Mouse (Mus musculus) layer of hippocampus, postnatal 36 days (tissue): ENCODE results near the gene Dgkz. TPM values are rescaled to one million over a fixed set of nuclear protein-coding genes. Genes with fewer than 3 reads are reported as not detected.

Experiments used
- DNase-seq, 2 experiments: peaks; one replicate each; pipeline ENCODE4 v3.0.0; 2022
- total RNA-seq, 2 experiments: library from RNA; stranded (reverse); gene quantifications; 2 replicates each; pipeline ENCODE4 v1.2.3; 2021

Dgkz gene
- total RNA-seq, 2 experiments from 2014 or later: 500 to 531 TPM

GRCm38 (mm10) chr2:91996006-91996405 is 20.3 kb upstream of the Dgkz start:
- DNase-seq: no peak

- no peak for DNase-seq
Measured at GRCm38 (mm10) chr2:91993409-91993808, 17.7 kb upstream of the Dgkz start.

GRCm38 (mm10) chr2:91989750-91990149 is 14.1 kb upstream of the Dgkz start:
- no peak for DNase-seq

- DNase-seq: peak; percentile 74 to 81
Measured at GRCm38 (mm10) chr2:91987542-91987941, 11.9 kb upstream of the Dgkz start.

- DNase-seq: no peak
Measured at GRCm38 (mm10) chr2:91986071-91986470, 10.4 kb upstream of the Dgkz start.

GRCm38 (mm10) chr2:91984906-91985525 is 9.4 kb upstream of the Dgkz start:
- DNase-seq: no peak

GRCm38 (mm10) chr2:91984439-91984838 is 8.8 kb upstream of the Dgkz start:
- no peak for DNase-seq

- DNase-seq: no peak
Measured at GRCm38 (mm10) chr2:91980830-91981229, 5.2 kb upstream of the Dgkz start.

- no peak for DNase-seq
Measured at GRCm38 (mm10) chr2:91980245-91980644, 4.6 kb upstream of the Dgkz start.

- DNase-seq: no peak
Measured at GRCm38 (mm10) chr2:91978547-91978946, 2.9 kb upstream of the Dgkz start.

- DNase-seq: no peak
Measured at GRCm38 (mm10) chr2:91977960-91978359, 2.3 kb upstream of the Dgkz start.

- DNase-seq: no peak
Measured at GRCm38 (mm10) chr2:91973416-91974135, 2.1 kb downstream of the Dgkz start.

- no peak for DNase-seq
Measured at GRCm38 (mm10) chr2:91972121-91972566, 3.5 kb downstream of the Dgkz start.

GRCm38 (mm10) chr2:91971231-91972097 is 4.2 kb downstream of the Dgkz start:
- peak in 1 of 2 experiments; percentile 63 for DNase-seq

- no peak for DNase-seq
Measured at GRCm38 (mm10) chr2:91967962-91968361, 7.7 kb downstream of the Dgkz start.

- DNase-seq: no peak
Measured at GRCm38 (mm10) chr2:91966367-91966766, 9.3 kb downstream of the Dgkz start.

- no peak for DNase-seq
Measured at GRCm38 (mm10) chr2:91965417-91965816, 10.2 kb downstream of the Dgkz start.

GRCm38 (mm10) chr2:91964610-91965204 is 11.0 kb downstream of the Dgkz start:
- DNase-seq: no peak

- peak; percentile 94 to 95 for DNase-seq
Measured at GRCm38 (mm10) chr2:91963443-91963932, 12.2 kb downstream of the Dgkz start.

- DNase-seq: no peak
Measured at GRCm38 (mm10) chr2:91962864-91963401, 12.7 kb downstream of the Dgkz start.

- DNase-seq: no peak
Measured at GRCm38 (mm10) chr2:91961901-91962761, 13.5 kb downstream of the Dgkz start.
